Mouse (Mus musculus) retina, adult 2 months (tissue): ENCODE results near the gene Tbc1d25.

Source experiments
- DNase-seq: peaks from one replicate; pipeline ENCODE4 v3.0.0-alpha.2; 2012; ENCODE audit warnings: low read depth, low spot score

The Tbc1d25 gene

GRCm38 (mm10) chrX:8179646-8180045 is 3.7 kb upstream of the Tbc1d25 start:
- DNase-seq, result no peak

- DNase-seq, result no peak
Measured at GRCm38 (mm10) chrX:8178871-8179270, 2.9 kb upstream of the Tbc1d25 start.

GRCm38 (mm10) chrX:8175169-8175503 is 845 bp downstream of the Tbc1d25 start:
- no peak for DNase-seq

- DNase-seq, result no peak
Measured at GRCm38 (mm10) chrX:8167716-8168647, 8.0 kb downstream of the Tbc1d25 start.

GRCm38 (mm10) chrX:8164471-8164870 is 11.5 kb downstream of the Tbc1d25 start:
- DNase-seq, result no peak

- DNase-seq, result no peak
Measured at GRCm38 (mm10) chrX:8163076-8163475, 12.9 kb downstream of the Tbc1d25 start.

- DNase-seq, result peak; percentile 68
Measured at GRCm38 (mm10) chrX:8145153-8145991, 30.6 kb downstream of the Tbc1d25 start, which contains the start of gene Rbm3. Gene Rbm3, minus strand, starts transcription at chrX:8145880.

GRCm38 (mm10) chrX:8143750-8144149 is 32.2 kb downstream of the Tbc1d25 start:
- DNase-seq, result no peak

- DNase-seq, result no peak
Measured at GRCm38 (mm10) chrX:8142948-8143347, 33.0 kb downstream of the Tbc1d25 start.

GRCm38 (mm10) chrX:8141058-8141457 is 34.9 kb downstream of the Tbc1d25 start:
- DNase-seq, result no peak

GRCm38 (mm10) chrX:8140446-8140845 is 35.5 kb downstream of the Tbc1d25 start:
- no peak for DNase-seq

GRCm38 (mm10) chrX:8139480-8139879 is 36.5 kb downstream of the Tbc1d25 start:
- no peak for DNase-seq

- no peak for DNase-seq
Measured at GRCm38 (mm10) chrX:8135886-8136285, 40.1 kb downstream of the Tbc1d25 start.

GRCm38 (mm10) chrX:8132017-8132976 is 43.7 kb downstream of the Tbc1d25 start, which contains the start of gene Wdr13:
Gene Wdr13, minus strand, starts transcription at chrX:8132892.
- DNase-seq, result peak; percentile 69

- no peak for DNase-seq
Measured at GRCm38 (mm10) chrX:8131393-8131792, 44.6 kb downstream of the Tbc1d25 start.

GRCm38 (mm10) chrX:8125235-8125634 is 50.7 kb downstream of the Tbc1d25 start:
- DNase-seq, result no peak

- DNase-seq, result no peak
Measured at GRCm38 (mm10) chrX:8123821-8124470, 52.0 kb downstream of the Tbc1d25 start.

GRCm38 (mm10) chrX:8117264-8117663 is 58.7 kb downstream of the Tbc1d25 start:
- DNase-seq, result no peak

- DNase-seq, result no peak
Measured at GRCm38 (mm10) chrX:8115275-8115674, 60.7 kb downstream of the Tbc1d25 start.

GRCm38 (mm10) chrX:8105019-8105418 is 71.0 kb downstream of the Tbc1d25 start:
- no peak for DNase-seq
